Mouse (Mus musculus) midbrain, embryonic 14.5 days (tissue): Measurements from ENCODE around the gene Sgsm2. TPM values are rescaled to one million over a fixed set of nuclear protein-coding genes. Genes with fewer than 3 reads are reported as not detected.
A peak's percentile ranks its signal among the peaks of the same experiment; 100 is the strongest.

Experiments
- ATAC-seq: fragments of 200-750 bp; cut with Nextera tagmentation; 2 replicates; pipeline ENCODE4 v1.8.0; 2017; ENCODE audit warnings: moderate number of reproducible peaks, moderate library complexity; ENCODE audit not compliant: low FRiP score, low TSS enrichment
- DNase-seq: peaks from one replicate; pipeline ENCODE4 v3.0.0-alpha.2; 2015
- H3K27ac ChIP-seq: fragments of 300-500 bp; sonication (generic); replicated peaks from 2 replicates; pipeline ENCODE4 v1.5.1; 2014; ENCODE audit warnings: mild to moderate bottlenecking, low read depth, low read length, moderate library complexity
- H3K27me3 ChIP-seq: fragments of 300-500 bp; sonication (generic); 2 replicates; pipeline ENCODE4 v1.6.1; 2014; ENCODE audit warnings: low read length, control low read depth, mixed read lengths; ENCODE audit not compliant: control insufficient read depth, insufficient read depth
- H3K36me3 ChIP-seq: fragments of 300-500 bp; sonication (generic); 2 replicates; pipeline ENCODE4 v1.6.1; 2014; ENCODE audit warnings: low read length, control low read depth; ENCODE audit not compliant: control insufficient read depth, insufficient read depth
- H3K4me1 ChIP-seq: fragments of 300-500 bp; sonication (generic); 2 replicates; pipeline ENCODE4 v1.6.1; 2014; ENCODE audit warnings: mild to moderate bottlenecking, antibody characterized with exemption, low read length, control low read depth; ENCODE audit not compliant: control insufficient read depth, insufficient read depth
- H3K4me2 ChIP-seq: fragments of 300-500 bp; sonication (generic); 2 replicates; pipeline ENCODE4 v1.6.1; 2014; ENCODE audit warnings: mild to moderate bottlenecking, low read length, moderate library complexity
- H3K4me3 ChIP-seq: fragments of 300-500 bp; sonication (generic); replicated peaks from 2 replicates; pipeline ENCODE4 v1.5.1; 2014; ENCODE audit warnings: low read depth, low read length
- H3K9ac ChIP-seq: fragments of 300-500 bp; sonication (generic); replicated peaks from 2 replicates; pipeline ENCODE4 v1.6.1; 2014; ENCODE audit warnings: mild to moderate bottlenecking, low read length, moderate library complexity
- H3K9me3 ChIP-seq: fragments of 300-500 bp; sonication (generic); 2 replicates; pipeline ENCODE4 v1.6.1; 2016; ENCODE audit warnings: low read length, control low read depth, mixed read lengths; ENCODE audit not compliant: control insufficient read depth
- WGBS: fragments of 180-500 bp; shearing (Covaris S2); extraction: QIAGEN DNeasy Blood & Tissue Kit; methylation state at CpG from one replicate; pipeline ENCODE4 v1.1.7; 2014; 5-methylcytosine and 5-hydroxymethylcytosine counted together
- polyA plus RNA-seq: library from polyadenylated mRNA; unstranded; fragments of >200 nt; fragmentation: Nextera tagmentation; extraction: Ambion mirVana; gene quantifications from 2 replicates; pipeline ENCODE4 v1.2.1, GENCODE M21; 2014

Sgsm2 gene
- polyA plus RNA-seq, 1 experiment from 2014 or later, result 25.7 TPM

GRCm38 (mm10) chr11:74836225-74837055, 60.4 kb downstream of the Sgsm2 start:
- no peak overlapping the region for H3K27ac ChIP-seq
- H3K9ac ChIP-seq, result no peak overlapping the region
- DNase-seq (no peak), ATAC-seq (no peak)
- no peak overlapping the region for H3K4me2 ChIP-seq
- 93% methylated on average over 22 of the region's 22 CpGs for WGBS
- peaks cover 22% of the 10 kb centered on the region for H3K4me1 ChIP-seq
- H3K9me3 ChIP-seq, result no peaks in the 10 kb centered on the region
- H3K27me3 ChIP-seq, result no peaks in the 10 kb centered on the region
- no peak overlapping the region for H3K4me3 ChIP-seq
- 0 out of 2 replicates have a peak, but pooled peaks cover 15% of the 10 kb centered on the region for H3K36me3 ChIP-seq

- WGBS, result 86% methylated on average over 6 of the region's 6 CpGs
- ATAC-seq, result no peak
- no peaks in the 10 kb centered on the region for H3K9me3 ChIP-seq
Measured at GRCm38 (mm10) chr11:74835593-74836224, 61.2 kb downstream of the Sgsm2 start.

GRCm38 (mm10) chr11:74834650-74835277, 62.1 kb downstream of the Sgsm2 start:
- peaks cover 22% of the 10 kb centered on the region for H3K4me1 ChIP-seq
- no peak overlapping the region for H3K4me2 ChIP-seq
- ATAC-seq (no peak), DNase-seq (no peak)
- no peaks in the 10 kb centered on the region for H3K27me3 ChIP-seq
- H3K36me3 ChIP-seq, result 0 out of 2 replicates have a peak, but pooled peaks cover 4% of the 10 kb centered on the region
- H3K27ac ChIP-seq, result no peak overlapping the region
- WGBS, result 63% methylated on average over 5 of the region's 5 CpGs
- no peaks in the 10 kb centered on the region for H3K9me3 ChIP-seq
- no peak overlapping the region for H3K9ac ChIP-seq
- H3K4me3 ChIP-seq, result no peak overlapping the region

More at GRCm38 (mm10) chr11:74835593-74836224, 61.2 kb downstream of the Sgsm2 start:
- no peak overlapping the region for H3K9ac ChIP-seq
- peaks cover 22% of the 10 kb centered on the region for H3K4me1 ChIP-seq
- H3K27ac ChIP-seq, result no peak overlapping the region
- H3K27me3 ChIP-seq, result no peaks in the 10 kb centered on the region
- H3K4me2 ChIP-seq, result no peak overlapping the region
- 0 out of 2 replicates have a peak, but pooled peaks cover 14% of the 10 kb centered on the region for H3K36me3 ChIP-seq
- no peak for DNase-seq
- no peak overlapping the region for H3K4me3 ChIP-seq

GRCm38 (mm10) chr11:74834359-74834638, 62.6 kb downstream of the Sgsm2 start:
- H3K27ac ChIP-seq, result no peak overlapping the region
- H3K4me1 ChIP-seq, result peaks cover 22% of the 10 kb centered on the region
- no peak for ATAC-seq
- H3K4me3 ChIP-seq, result no peak overlapping the region
- H3K36me3 ChIP-seq, result 0 out of 2 replicates have a peak, but pooled peaks cover 4% of the 10 kb centered on the region
- no peak for DNase-seq
- no peaks in the 10 kb centered on the region for H3K27me3 ChIP-seq
- H3K9ac ChIP-seq, result no peak overlapping the region
- no peaks in the 10 kb centered on the region for H3K9me3 ChIP-seq
- WGBS, result 76% methylated on average over 1 of the region's 1 CpGs
- H3K4me2 ChIP-seq, result no peak overlapping the region

GRCm38 (mm10) chr11:74833536-74834358, 63.1 kb downstream of the Sgsm2 start:
- no peak for DNase-seq
- H3K4me3 ChIP-seq, result peak overlapping the region; percentile 91

GRCm38 (mm10) chr11:74832503-74833143, 64.2 kb downstream of the Sgsm2 start:
- Histone ChIP-seq H3K27ac (peak overlapping the region; percentile 93), H3K36me3 (0 out of 2 replicates have a peak, but pooled peaks cover 4% of the 10 kb centered on the region), H3K27me3 (no peaks in the 10 kb centered on the region), H3K4me1 (peaks cover 18% of the 10 kb centered on the region), H3K4me2 (peak overlapping the region; percentile 87), H3K4me3 (peak overlapping the region; percentile 91), H3K9ac (peak overlapping the region; percentile 87), H3K9me3 (no peaks in the 10 kb centered on the region)
- ATAC-seq, result no peak
- DNase-seq, result peak; percentile 78
- WGBS, result under 1% methylated on average over 26 of the region's 26 CpGs

More at GRCm38 (mm10) chr11:74833536-74834358, 63.1 kb downstream of the Sgsm2 start:
- peak overlapping the region; percentile 87 for H3K9ac ChIP-seq
- H3K4me2 ChIP-seq, result peak overlapping the region; percentile 87
- ATAC-seq, result no peak
- H3K27me3 ChIP-seq, result no peaks in the 10 kb centered on the region
- peaks cover 22% of the 10 kb centered on the region for H3K4me1 ChIP-seq
- no peaks in the 10 kb centered on the region for H3K9me3 ChIP-seq
- H3K27ac ChIP-seq, result no peak overlapping the region
- 83% methylated on average over 8 of the region's 8 CpGs for WGBS
- 0 out of 2 replicates have a peak, but pooled peaks cover 4% of the 10 kb centered on the region for H3K36me3 ChIP-seq

GRCm38 (mm10) chr11:74831606-74832451, 65.0 kb downstream of the Sgsm2 start:
- WGBS, result under 1% methylated on average over 61 of the region's 61 CpGs

More at GRCm38 (mm10) chr11:74831606-74832451, 65.0 kb downstream of the Sgsm2 start:
- Histone ChIP-seq H3K4me1 (peaks cover 12% of the 10 kb centered on the region), H3K4me2 (peak overlapping the region; percentile 87), H3K27me3 (no peaks in the 10 kb centered on the region), H3K27ac (peak overlapping the region; percentile 93), H3K9ac (peak overlapping the region; percentile 87), H3K36me3 (0 out of 2 replicates have a peak, but pooled peaks cover 3% of the 10 kb centered on the region), H3K4me3 (peak overlapping the region; percentile 91), H3K9me3 (no peaks in the 10 kb centered on the region)
- peak; percentile 98 for DNase-seq
- peak; percentile 81 for ATAC-seq
